Mouse (Mus musculus) hindbrain, embryonic 11.5 days (tissue): ENCODE data around the gene Spata19. TPM values are rescaled to one million over a fixed set of nuclear protein-coding genes. Genes with fewer than 3 reads are reported as not detected.

Source experiments
- polyA plus RNA-seq: library from polyadenylated mRNA; unstranded; fragments of >200 nt; fragmentation: Nextera tagmentation; extraction: Ambion mirVana; gene quantifications from 2 replicates; pipeline ENCODE4 v1.2.1, GENCODE M21; 2014

Spata19 gene
- polyA plus RNA-seq, 1 experiment from 2014 or later, result not detected

Other genes starting within 250 kb of the Spata19 start
- gene Jam3, start 241.4 kb upstream of the Spata19 start, polyA plus RNA-seq, result 151 and 163 TPM in 2 replicates
- 5.7 and 6.6 TPM in 2 replicates for gene Igsf9b, start 97.6 kb upstream of the Spata19 start, polyA plus RNA-seq